In the genomic region with DNA sequence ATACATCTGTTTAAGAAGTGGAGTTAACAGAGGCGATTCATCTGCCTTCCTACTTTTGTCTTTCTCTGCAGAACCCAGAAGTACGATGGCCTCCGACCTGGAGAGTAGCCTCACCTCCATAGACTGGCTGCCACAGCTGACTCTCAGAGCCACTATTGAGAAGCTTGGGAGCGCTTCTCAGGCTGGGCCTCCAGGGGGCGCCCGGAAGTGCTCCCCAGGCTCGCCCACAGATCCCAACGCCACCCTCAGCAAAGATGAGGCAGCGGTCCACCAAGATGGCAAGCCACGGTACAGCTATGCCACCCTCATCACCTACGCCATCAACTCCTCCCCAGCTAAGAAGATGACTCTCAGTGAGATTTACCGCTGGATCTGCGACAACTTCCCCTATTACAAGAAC, we compare ENCODE assay signal across 8 mouse cellular contexts. TPM values are rescaled to one million over a fixed set of nuclear protein-coding genes. Genes with fewer than 3 reads are reported as not detected.
DNase-seq lines count a peak whose midpoint lies in the region; ATAC-seq and TF ChIP-seq lines count a peak whose summit lies in the region.

No protein-coding gene starts in this region.

- TF ChIP-seq POLR2A in heart, adult 2 months (IDR thresholded peaks at IDR 0.05; ENCODE audit: insufficient read depth, low read depth, low read length) = no peak

- H3K4me1 ChIP-seq in heart, adult 2 months (ENCODE audit: control insufficient read depth, insufficient read depth, low read length) = peaks cover 20% of the 10 kb centered on the region

- ATAC-seq in neutrophil, adult 5-6 weeks (ENCODE audit: extremely low read depth, insufficient number of reproducible peaks, low FRiP score, poor library complexity, severe bottlenecking) = 0 out of 2 replicates have a peak, but pooled peaks have one; percentile 10

- peaks cover 2% of the 10 kb centered on the region; the same call in 1 of the 2 replicates for H3K79me2 ChIP-seq in heart, adult 2 months (replicated peaks; ENCODE audit: control insufficient read depth, insufficient read depth, low read length)

- DNase-seq in heart, adult 2 months = peak; percentile 34 to 46
- no peak for DNase-seq in heart, adult 8-10 months (ENCODE audit: low spot score)
- DNase-seq in 416B (ENCODE audit: low read depth) (peak; percentile 50), MN1 (ENCODE audit: low spot score) (peak; percentile 29)
- peak; percentile 61 for DNase-seq in induced T-regulatory cell, adult 2 months (ENCODE audit: low read depth)
- no peak for DNase-seq in urinary bladder, postnatal 25 days (ENCODE audit: low spot score)
- DNase-seq in left cerebral cortex, postnatal 25 days (ENCODE audit: low spot score in 2 of 2) = no peak

- TF ChIP-seq EP300 in heart, adult 2 months (IDR thresholded peaks at IDR 0.05; ENCODE audit: insufficient read depth, low read depth, low read length) = no peak

- TF ChIP-seq CTCF in heart, adult 2 months (IDR thresholded peaks at IDR 0.05) = peak; percentile 67

- intact Hi-C loops in heart, adult 2 months (cut with DNase I) = no loop called here
- intact Hi-C loops in left cerebral cortex, postnatal 25 days (cut with DNase I) = loop anchor here (2.0 kb wide), 1 partner anchor 47 kb away; a partner anchor contains a TSS

- no peaks in the 10 kb centered on the region for H3K27me3 ChIP-seq in heart, adult 2 months (ENCODE audit: control insufficient read depth, insufficient read depth, low read length)

- no peaks in the 10 kb centered on the region; the same call in 1 of the 2 replicates for H3K36me3 ChIP-seq in heart, adult 2 months (ENCODE audit: control insufficient read depth, insufficient read depth, low read length)

- no peak overlapping the region for H3K27ac ChIP-seq in heart, adult 2 months

- 65% methylated on average over 13 of the region's 13 CpGs for WGBS in heart, adult 2 months

- no peak overlapping the region for H3K4me3 ChIP-seq in heart, adult 2 months

- no peak overlapping the region for H3K9ac ChIP-seq in heart, adult 2 months (ENCODE audit: low read depth, low read length)

RNA-seq across cellular contexts. Expression of a gene that starts 8.4 kb away (rescaled TPM):
- total RNA-seq in heart, adult 2 months (2021) = 10 to 100 TPM; 35.2 to 36.3 TPM
- 19.8 and 20.7 TPM in 2 replicates for polyA plus RNA-seq in heart, adult 2 months (2012; rRNA removed)
- 10 to 100 TPM; 26.3 to 31.5 (median 29.1) TPM for total RNA-seq in heart, adult 8-10 months (2022)
- 32.8 and 38.8 TPM in 2 replicates for total RNA-seq in neutrophil, adult 5-6 weeks (2017)
- total RNA-seq in left cerebral cortex, postnatal 25 days (2021) = 10 to 100 TPM; 27.1 to 28.6 TPM

RNA-seq across cellular contexts. Expression of a gene that starts 26.6 kb away (rescaled TPM):
- 1 to 10 TPM; 1.6 to 4.7 TPM for total RNA-seq in heart, adult 2 months (2021)
- 3.0 and 3.3 TPM in 2 replicates for polyA plus RNA-seq in heart, adult 2 months (2012; rRNA removed)
- total RNA-seq in heart, adult 8-10 months (2022) = 1 to 10 TPM; 2.3 to 2.9 (median 2.4) TPM
- total RNA-seq in neutrophil, adult 5-6 weeks (2017) = 315 and 331 TPM in 2 replicates
- total RNA-seq in left cerebral cortex, postnatal 25 days (2021) = 100 to 1,000 TPM; 142 to 156 TPM

RNA-seq across cellular contexts. Expression of a gene that starts 27.9 kb away (rescaled TPM):
- 1 to 10 TPM; 1.9 to 2.5 TPM for total RNA-seq in heart, adult 2 months (2021)
- 3.7 and 5.6 TPM in 2 replicates for polyA plus RNA-seq in heart, adult 2 months (2012; rRNA removed)
- 1 to 10 TPM; 2.0 to 3.5 (median 2.5) TPM for total RNA-seq in heart, adult 8-10 months (2022)
- 1.4 and 1.5 TPM in 2 replicates for total RNA-seq in neutrophil, adult 5-6 weeks (2017)
- under 1 TPM; 0.60 to 0.66 TPM for total RNA-seq in left cerebral cortex, postnatal 25 days (2021)

RNA-seq across cellular contexts. Expression of a gene that starts 46.2 kb away (rescaled TPM):
- 10 to 100 TPM; 20.7 to 22.6 TPM for total RNA-seq in heart, adult 2 months (2021)
- 16.2 and 25.2 TPM in 2 replicates for polyA plus RNA-seq in heart, adult 2 months (2012; rRNA removed)
- 10 to 100 TPM; 17.1 to 22.1 (median 20.1) TPM for total RNA-seq in heart, adult 8-10 months (2022)
- 33.2 and 37.3 TPM in 2 replicates for total RNA-seq in neutrophil, adult 5-6 weeks (2017)
- 100 to 1,000 TPM; 188 to 202 TPM for total RNA-seq in left cerebral cortex, postnatal 25 days (2021)

Comparison
In these comparisons a context has a peak if more than half of its experiments do, and no peak if none do; other contexts are left out.
1. DNase-seq: peak in heart, adult 2 months (2 of 2), 416B (single experiment), MN1 (single experiment) and induced T-regulatory cell, adult 2 months (single experiment); none in heart, adult 8-10 months (single experiment), urinary bladder, postnatal 25 days (single experiment) and left cerebral cortex, postnatal 25 days (0 of 2).
2. RNA of a gene that starts 26.6 kb away (total RNA-seq): 315 to 331 TPM in neutrophil, adult 5-6 weeks and 142 to 156 TPM in left cerebral cortex, postnatal 25 days; 1.6 to 4.7 TPM in heart, adult 2 months and 2.3 to 2.9 TPM in heart, adult 8-10 months; every median in the first group is over 10 times any median in the second.